In the genomic region with DNA sequence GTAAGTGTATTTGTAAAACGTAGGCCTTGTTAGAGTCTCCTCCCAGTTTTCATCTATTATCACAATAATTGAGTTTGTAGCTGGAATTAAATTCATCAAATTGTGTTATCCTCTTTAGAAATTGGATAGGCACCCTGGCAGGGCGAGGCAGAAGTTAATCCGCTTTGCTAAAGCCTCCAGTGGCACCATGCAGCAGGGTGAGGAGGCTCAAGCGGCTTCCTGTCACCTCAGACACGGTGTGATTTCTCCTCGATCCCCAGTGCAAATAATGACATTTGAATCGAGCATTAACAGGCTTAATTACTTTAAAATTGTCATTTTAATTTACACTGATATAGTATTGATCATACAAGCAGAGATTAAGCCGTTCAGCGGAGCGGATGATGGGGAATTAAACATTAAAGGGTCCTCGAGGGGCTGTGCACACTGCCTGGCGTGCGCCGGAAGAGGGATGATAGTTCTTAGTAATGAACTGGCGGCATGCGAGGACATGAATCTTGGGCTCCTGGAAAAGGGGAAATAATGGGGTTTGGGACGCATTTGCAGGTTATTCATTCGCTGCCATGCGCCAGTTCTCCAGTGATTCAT, we compare ENCODE assay signal across 28 mouse cellular contexts.
DNase-seq lines count a peak whose midpoint lies in the region; ATAC-seq and TF ChIP-seq lines count a peak whose summit lies in the region.
"Had no signal": no experiment of that assay in that cellular context is flagged by ENCODE, and none has a peak within 500 bp of the region (broad histone marks: within the 10 kb centered on the region; RNA-seq: fewer than 3 reads in every experiment).

No protein-coding gene starts in this region.

- 0 out of 2 replicates have a peak, but pooled peaks cover 2% of the 10 kb centered on the region for H3K9me3 ChIP-seq in forebrain, embryonic 10.5 days
- H3K9me3 ChIP-seq in forebrain, postnatal 0 days (ENCODE audit: low read length), result no peaks in the 10 kb centered on the region
- no peaks in the 10 kb centered on the region for H3K9me3 ChIP-seq in hindbrain, embryonic 13.5 days
- no peaks in the 10 kb centered on the region for H3K9me3 ChIP-seq in hindbrain, embryonic 10.5 days
- H3K9me3 ChIP-seq in midbrain, embryonic 11.5 days (ENCODE audit: control insufficient read depth, low read length), result no peaks in the 10 kb centered on the region
- H3K9me3 ChIP-seq: embryonic facial prominence, embryonic 12.5 days; heart, embryonic 12.5 days; liver, embryonic 13.5 days; lung, embryonic 15.5 days; megakaryocyte, embryonic 14.5 days had no signal

- ATAC-seq in forebrain, postnatal 0 days, result no peak
- ATAC-seq in hindbrain, embryonic 13.5 days (ENCODE audit: low FRiP score), result peak; percentile 55; the same call in 1 of the 2 replicates
- peak; percentile 79 for ATAC-seq in midbrain, embryonic 11.5 days (ENCODE audit: low FRiP score)
- ATAC-seq: CD4-positive, CD25-positive, alpha-beta regulatory T cell, adult 4 months had no signal

- H3K27me3 ChIP-seq in forebrain, embryonic 10.5 days (ENCODE audit: poor library complexity, severe bottlenecking), result peaks cover 98% of the 10 kb centered on the region
- no peaks in the 10 kb centered on the region for H3K27me3 ChIP-seq in forebrain, postnatal 0 days (ENCODE audit: insufficient read depth, low read length)
- peaks cover 78% of the 10 kb centered on the region for H3K27me3 ChIP-seq in hindbrain, embryonic 13.5 days
- peaks cover 87% of the 10 kb centered on the region for H3K27me3 ChIP-seq in hindbrain, embryonic 10.5 days (ENCODE audit: insufficient read depth, poor library complexity, severe bottlenecking)
- peaks cover 80% of the 10 kb centered on the region for H3K27me3 ChIP-seq in midbrain, embryonic 11.5 days (ENCODE audit: control insufficient read depth, insufficient read depth, low read length)
- H3K27me3 ChIP-seq: embryonic facial prominence, embryonic 12.5 days; heart, embryonic 12.5 days; liver, embryonic 13.5 days; lung, embryonic 15.5 days; megakaryocyte, embryonic 14.5 days had no signal

- 40% methylated on average over 19 of the region's 19 CpGs for WGBS in forebrain, embryonic 10.5 days
- 38% methylated on average over 19 of the region's 19 CpGs for whole genome bisulfite sequencing in forebrain, postnatal 0 days
- 46% methylated on average over 19 of the region's 19 CpGs for WGBS in hindbrain, embryonic 13.5 days
- WGBS in hindbrain, embryonic 10.5 days, result 76% methylated on average over 19 of the region's 19 CpGs
- WGBS in midbrain, embryonic 11.5 days, result 26% methylated on average over 19 of the region's 19 CpGs

- H3K27ac ChIP-seq in forebrain, embryonic 10.5 days, result no peak overlapping the region
- no peak overlapping the region for H3K27ac ChIP-seq in forebrain, postnatal 0 days (ENCODE audit: low read depth, low read length)
- no peak overlapping the region for H3K27ac ChIP-seq in hindbrain, embryonic 13.5 days
- H3K27ac ChIP-seq in hindbrain, embryonic 10.5 days, result no peak overlapping the region
- H3K27ac ChIP-seq in midbrain, embryonic 11.5 days (ENCODE audit: low read depth, low read length), result no peak overlapping the region
- H3K27ac ChIP-seq: embryonic facial prominence, embryonic 12.5 days; hindbrain, embryonic 14.5 days; left cerebral cortex, adult 2 months; liver, embryonic 13.5 days; lung, embryonic 15.5 days had no signal

- no peak for TF ChIP-seq CTCF in forebrain, postnatal 0 days (IDR thresholded peaks at IDR 0.05; ENCODE audit: low read depth)

- no peak overlapping the region for H3K4me2 ChIP-seq in forebrain, postnatal 0 days (ENCODE audit: low read depth)
- H3K4me2 ChIP-seq in hindbrain, embryonic 13.5 days, result peak overlapping the region; percentile 4; the same call in 1 of the 2 replicates
- no peak overlapping the region for H3K4me2 ChIP-seq in midbrain, embryonic 11.5 days
- H3K4me2 ChIP-seq: embryonic facial prominence, embryonic 12.5 days; heart, embryonic 12.5 days; hindbrain, embryonic 14.5 days; liver, embryonic 13.5 days; lung, embryonic 15.5 days had no signal

- no peak overlapping the region for H3K9ac ChIP-seq in forebrain, postnatal 0 days
- no peak overlapping the region for H3K9ac ChIP-seq in hindbrain, embryonic 13.5 days
- H3K9ac ChIP-seq in midbrain, embryonic 11.5 days (ENCODE audit: low read length), result no peak overlapping the region
- H3K9ac ChIP-seq: embryonic facial prominence, embryonic 12.5 days; heart, embryonic 12.5 days; hindbrain, embryonic 14.5 days; liver, embryonic 13.5 days; lung, embryonic 15.5 days had no signal

- DNase-seq in forebrain, embryonic 10.5 days (ENCODE audit: extremely low spot score, low spot score), result peak; percentile 21
- DNase-seq in forebrain, postnatal 0 days, result no peak
- no peak for DNase-seq in hindbrain, embryonic 10.5 days (ENCODE audit: low spot score)
- peak; percentile 92 for DNase-seq in midbrain, embryonic 11.5 days (ENCODE audit: low spot score, missing footprints)
- DNase-seq in retina, adult 2 months (ENCODE audit: low read depth, low spot score), result peak; percentile 28
- DNase-seq in kidney, adult 11 months, result no peak
- no peak for DNase-seq in ovary, adult 18-20 months (ENCODE audit: low spot score)
- DNase-seq: adrenal gland, postnatal 25 days; cerebellum, adult 9-10 months; gastrocnemius, postnatal 10 days; heart, adult 11 months; heart, postnatal 10 days; kidney, adult 8-10 months; kidney, postnatal 10 days; liver, embryonic 13.5 days; lung, postnatal 36 days; right cerebral cortex, adult 18-20 months; right cerebral cortex, postnatal 4 days; thymus, postnatal 4 days had no signal

- H3K36me3 ChIP-seq in forebrain, embryonic 10.5 days (replicated peaks), result no peaks in the 10 kb centered on the region
- no peaks in the 10 kb centered on the region for H3K36me3 ChIP-seq in forebrain, postnatal 0 days (ENCODE audit: insufficient read depth)
- no peaks in the 10 kb centered on the region for H3K36me3 ChIP-seq in hindbrain, embryonic 13.5 days
- no peaks in the 10 kb centered on the region for H3K36me3 ChIP-seq in hindbrain, embryonic 10.5 days
- H3K36me3 ChIP-seq in midbrain, embryonic 11.5 days (ENCODE audit: control insufficient read depth, insufficient read depth, low read length), result no peaks in the 10 kb centered on the region
- H3K36me3 ChIP-seq: embryonic facial prominence, embryonic 12.5 days; heart, embryonic 12.5 days; liver, embryonic 13.5 days; lung, embryonic 15.5 days had no signal

- no peak overlapping the region for H3K4me3 ChIP-seq in forebrain, embryonic 10.5 days
- H3K4me3 ChIP-seq in forebrain, postnatal 0 days (ENCODE audit: low read depth, low read length), result no peak overlapping the region
- no peak overlapping the region for H3K4me3 ChIP-seq in hindbrain, embryonic 13.5 days
- H3K4me3 ChIP-seq in hindbrain, embryonic 10.5 days, result no peak overlapping the region
- H3K4me3 ChIP-seq in midbrain, embryonic 11.5 days (ENCODE audit: low read depth, low read length), result no peak overlapping the region
- H3K4me3 ChIP-seq: embryonic facial prominence, embryonic 12.5 days; erythroblast, embryonic 14.5 days; heart, embryonic 12.5 days; left cerebral cortex, adult 2 months; liver, embryonic 13.5 days; lung, embryonic 15.5 days; megakaryocyte, embryonic 14.5 days had no signal

- peaks cover 13% of the 10 kb centered on the region for H3K4me1 ChIP-seq in forebrain, embryonic 10.5 days
- no peaks in the 10 kb centered on the region for H3K4me1 ChIP-seq in forebrain, postnatal 0 days (ENCODE audit: insufficient read depth)
- H3K4me1 ChIP-seq in hindbrain, embryonic 13.5 days (replicated peaks), result peaks cover 20% of the 10 kb centered on the region
- H3K4me1 ChIP-seq in hindbrain, embryonic 10.5 days (replicated peaks), result peaks cover 19% of the 10 kb centered on the region
- peaks cover 9% of the 10 kb centered on the region; the same call in 1 of the 2 replicates for H3K4me1 ChIP-seq in midbrain, embryonic 11.5 days (ENCODE audit: control insufficient read depth, insufficient read depth, low read length)
- H3K4me1 ChIP-seq: embryonic facial prominence, embryonic 12.5 days; liver, embryonic 13.5 days had no signal

Comparison
In these comparisons a context has a peak if more than half of its experiments do, and no peak if none do; other contexts are left out.
1. DNase-seq: peak in forebrain, embryonic 10.5 days (single experiment), midbrain, embryonic 11.5 days (single experiment) and retina, adult 2 months (single experiment); none in forebrain, postnatal 0 days (single experiment), hindbrain, embryonic 10.5 days (single experiment), kidney, adult 11 months (single experiment) and ovary, adult 18-20 months (single experiment).